Mouse (Mus musculus) hindbrain, postnatal 0 days (tissue): ENCODE measurements around the gene Kif1bp. TPM values are rescaled to one million over a fixed set of nuclear protein-coding genes. Genes with fewer than 3 reads are reported as not detected.

Source experiments
- ATAC-seq: fragments of 200-750 bp; cut with Nextera tagmentation; 2 replicates; pipeline ENCODE4 v1.8.0; 2017; ENCODE audit warnings: mild to moderate bottlenecking, moderate TSS enrichment, moderate library complexity
- DNase-seq: peaks from one replicate; pipeline ENCODE4 v3.0.0-alpha.2; 2015; ENCODE audit warnings: low spot score
- H3K27ac ChIP-seq: fragments of 300-500 bp; sonication (generic); 2 replicates; pipeline ENCODE4 v1.5.1; 2014; ENCODE audit warnings: mild to moderate bottlenecking
- H3K27me3 ChIP-seq: fragments of 300-500 bp; sonication (generic); 2 replicates; pipeline ENCODE4 v1.6.1; 2014; ENCODE audit warnings: low read length, mixed read lengths; ENCODE audit not compliant: insufficient read depth
- H3K36me3 ChIP-seq: fragments of 300-500 bp; sonication (generic); 2 replicates; pipeline ENCODE4 v1.6.1; 2014; ENCODE audit warnings: low read length, mixed read lengths; ENCODE audit not compliant: insufficient read depth
- H3K4me1 ChIP-seq: fragments of 300-500 bp; sonication (generic); 2 replicates; pipeline ENCODE4 v1.6.1; 2014; ENCODE audit warnings: antibody characterized with exemption, low read length, mixed read lengths; ENCODE audit not compliant: insufficient read depth
- H3K4me2 ChIP-seq: fragments of 300-500 bp; sonication (generic); 2 replicates; pipeline ENCODE4 v1.6.1; 2014; ENCODE audit warnings: low read depth, mild to moderate bottlenecking, low read length, moderate library complexity, mixed read lengths
- H3K4me3 ChIP-seq: fragments of 300-500 bp; sonication (generic); 2 replicates; pipeline ENCODE4 v1.5.1; 2014; ENCODE audit warnings: low read length
- H3K9ac ChIP-seq: fragments of 300-500 bp; sonication (generic); replicated peaks from 2 replicates; pipeline ENCODE4 v1.6.1; 2014; ENCODE audit warnings: mild to moderate bottlenecking, low read length, moderate library complexity, mixed read lengths
- H3K9me3 ChIP-seq: fragments of 300-500 bp; sonication (generic); 2 replicates; pipeline ENCODE4 v1.6.1; 2016; ENCODE audit warnings: low read length, mixed read lengths
- CTCF ChIP-seq: IDR thresholded peaks from 2 replicates; pipeline ENCODE4 v1.5.1; 2016; ENCODE audit warnings: antibody characterized with exemption, control low read depth, low read depth
- WGBS: fragments of 180-500 bp; shearing (Covaris S2); extraction: QIAGEN DNeasy Blood & Tissue Kit; methylation state at CpG from one replicate; pipeline ENCODE4 v1.1.7; 2014; 5-methylcytosine and 5-hydroxymethylcytosine counted together
- polyA plus RNA-seq: library from polyadenylated mRNA; unstranded; fragments of >200 nt; fragmentation: Nextera tagmentation; extraction: Ambion mirVana; gene quantifications from 2 replicates; pipeline ENCODE4 v1.2.1, GENCODE M21; 2015
- total RNA-seq: library from RNA; depleted of rRNA; stranded (reverse); fragments of >200 nt; gene quantifications from 2 replicates; pipeline ENCODE4 v1.2.3, GENCODE M21; 2014

The Kif1bp gene
- total and polyA plus RNA-seq, 2 experiments from 2014 or later, result 69.6 to 78.2 TPM

DNA sequence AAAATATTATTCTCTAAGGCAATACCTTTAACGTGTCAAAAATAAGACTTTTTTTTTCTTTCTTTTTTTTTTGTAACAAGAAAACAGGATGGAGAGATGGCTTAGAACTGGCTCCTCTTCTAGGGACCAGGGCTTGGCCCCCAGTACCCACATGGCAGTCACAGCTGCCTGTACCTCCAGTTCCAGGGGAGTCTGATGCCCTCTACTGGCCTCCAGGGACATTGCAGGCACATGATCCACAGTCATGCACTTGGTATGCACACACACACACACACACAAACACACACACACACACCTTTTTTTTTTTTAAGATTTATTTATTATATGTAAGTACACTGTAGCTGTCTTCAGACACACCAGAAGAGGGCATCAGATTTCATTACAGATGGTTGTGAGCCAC, 20.5 kb downstream of the Kif1bp start:
- Histone ChIP-seq H3K4me3 (no peak overlapping the region), H3K9ac (no peak overlapping the region), H3K36me3 (peaks cover 40% of the 10 kb centered on the region), H3K9me3 (no peaks in the 10 kb centered on the region), H3K4me2 (no peak overlapping the region), H3K27me3 (no peaks in the 10 kb centered on the region), H3K4me1 (no peaks in the 10 kb centered on the region), H3K27ac (no peak overlapping the region)
- TF ChIP-seq CTCF, result peak; percentile 55
- no peak for ATAC-seq
- DNase-seq, result peak; percentile 20
- 90% methylated on average over 1 of the region's 1 CpGs for WGBS

GRCm38 (mm10) chr10:62556558-62556901, 21.7 kb downstream of the Kif1bp start:
- 90% methylated on average over 6 of the region's 6 CpGs for WGBS
- peaks cover 30% of the 10 kb centered on the region for H3K36me3 ChIP-seq
- no peak overlapping the region for H3K9ac ChIP-seq
- H3K4me2 ChIP-seq, result no peak overlapping the region
- no peaks in the 10 kb centered on the region for H3K4me1 ChIP-seq
- ATAC-seq (no peak), DNase-seq (no peak)
- H3K4me3 ChIP-seq, result no peak overlapping the region
- TF ChIP-seq CTCF, result no peak
- H3K27me3 ChIP-seq, result no peaks in the 10 kb centered on the region
- no peak overlapping the region for H3K27ac ChIP-seq
- H3K9me3 ChIP-seq, result no peaks in the 10 kb centered on the region

DNA sequence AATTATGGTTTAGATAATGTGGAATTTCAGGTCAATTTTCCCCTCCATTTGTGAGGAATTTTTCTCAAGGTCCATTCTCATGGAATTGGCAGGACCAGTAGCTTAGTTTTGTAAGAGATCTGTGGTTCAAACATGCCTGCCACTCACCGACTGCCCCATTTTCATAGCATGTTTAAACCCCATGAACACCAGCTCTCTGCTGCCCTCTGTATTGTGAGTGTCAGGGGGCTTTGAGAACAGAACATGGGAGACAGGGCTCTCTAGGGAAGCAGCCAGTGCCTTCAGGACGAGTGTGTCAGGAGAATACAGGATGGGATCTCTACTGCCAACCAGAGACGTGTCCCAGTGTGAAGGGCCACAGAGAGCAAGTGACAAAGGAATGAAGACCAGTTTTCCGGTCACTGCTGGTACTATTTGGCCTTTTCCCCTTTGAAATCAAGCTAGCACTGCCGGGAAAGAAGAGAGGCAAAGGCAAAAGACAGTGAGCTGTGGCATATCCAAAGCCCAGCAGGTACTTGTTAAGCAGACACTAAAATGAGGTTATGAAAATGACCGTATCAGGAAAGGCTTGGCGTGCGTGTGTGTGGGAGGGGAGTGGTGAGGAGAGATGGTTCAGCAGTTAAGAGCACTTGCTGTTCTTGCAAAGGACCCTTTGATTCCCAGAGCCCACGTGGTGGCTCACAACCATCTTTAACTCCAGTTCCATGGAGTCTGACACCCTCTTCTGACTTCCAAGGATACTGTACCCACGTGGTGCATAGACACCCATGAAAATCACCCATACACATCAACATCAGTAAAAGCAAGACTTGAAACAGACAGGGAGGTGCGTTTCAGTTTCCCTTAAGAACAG, 22.3 kb downstream of the Kif1bp start:
- Histone ChIP-seq H3K27me3 (no peaks in the 10 kb centered on the region), H3K36me3 (peaks cover 26% of the 10 kb centered on the region), H3K4me2 (no peak overlapping the region), H3K9ac (no peak overlapping the region), H3K27ac (no peak overlapping the region), H3K4me1 (no peaks in the 10 kb centered on the region), H3K4me3 (no peak overlapping the region), H3K9me3 (no peaks in the 10 kb centered on the region)
- ATAC-seq, result no peak
- TF ChIP-seq CTCF, result 0 out of 2 replicates have a peak, but pooled peaks have one; percentile 7
- no peak for DNase-seq
- WGBS, result 76% methylated on average over 11 of the region's 11 CpGs

DNA sequence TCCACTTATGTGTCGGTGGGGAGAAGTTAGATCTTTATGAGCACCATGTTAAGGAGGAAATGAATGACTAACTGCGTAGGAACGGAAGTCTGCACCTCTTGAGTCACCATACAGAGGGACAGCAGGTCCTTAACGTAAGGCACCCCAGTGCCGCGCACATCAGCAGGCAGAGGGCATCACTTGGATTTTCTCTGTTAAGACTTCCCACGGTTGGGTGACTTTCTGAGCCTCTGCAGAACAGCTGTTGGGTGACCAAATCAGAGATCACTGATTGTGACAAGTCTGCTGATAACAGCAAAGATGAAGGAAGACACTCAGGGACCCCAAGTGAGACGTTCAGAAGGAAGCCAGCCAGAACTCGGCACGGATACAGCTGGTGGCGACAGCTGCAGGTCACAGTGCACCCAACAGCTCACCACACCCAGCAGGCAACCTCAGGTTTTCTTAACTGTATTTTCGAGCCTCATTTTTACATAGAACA, 24.6 kb downstream of the Kif1bp start:
- ATAC-seq (no peak), DNase-seq (no peak)
- H3K27ac ChIP-seq, result no peak overlapping the region
- no peak overlapping the region for H3K9ac ChIP-seq
- no peak overlapping the region for H3K4me3 ChIP-seq
- no peak overlapping the region for H3K4me2 ChIP-seq
- TF ChIP-seq CTCF, result no peak
- no peaks in the 10 kb centered on the region for H3K4me1 ChIP-seq
- no peaks in the 10 kb centered on the region for H3K27me3 ChIP-seq
- WGBS, result 77% methylated on average over 12 of the region's 12 CpGs
- peaks cover 9% of the 10 kb centered on the region; the same call in 1 of the 2 replicates for H3K36me3 ChIP-seq
- no peaks in the 10 kb centered on the region for H3K9me3 ChIP-seq

DNA sequence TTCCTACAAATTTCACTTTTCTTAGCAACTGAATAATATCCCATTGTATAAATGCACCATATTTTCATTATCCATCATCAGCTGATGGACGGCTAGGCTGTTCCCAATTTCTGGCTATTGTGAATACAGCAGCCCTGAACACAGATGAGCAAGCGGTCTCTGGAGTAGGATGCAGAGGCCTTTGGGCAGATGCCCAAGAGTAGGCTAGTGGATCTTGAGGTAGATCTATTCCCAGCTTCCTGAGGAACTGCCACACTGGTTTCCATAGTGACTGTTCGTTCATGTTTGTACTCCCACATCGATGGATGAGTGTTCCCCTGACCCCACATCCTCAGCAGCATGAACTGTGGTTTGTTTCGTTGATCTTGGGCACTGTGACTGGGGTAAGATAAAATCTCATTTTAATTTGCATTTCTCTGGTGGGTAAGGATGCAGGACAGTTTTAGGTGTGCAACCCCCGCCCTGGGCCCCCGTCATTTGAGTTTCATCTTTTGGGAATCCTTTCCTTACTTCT, 27.4 kb downstream of the Kif1bp start:
- ATAC-seq (no peak), DNase-seq (no peak)
- H3K4me1 ChIP-seq, result no peaks in the 10 kb centered on the region
- 72% methylated on average over 7 of the region's 7 CpGs for WGBS
- no peaks in the 10 kb centered on the region for H3K27me3 ChIP-seq
- H3K36me3 ChIP-seq, result no peaks in the 10 kb centered on the region
- no peaks in the 10 kb centered on the region for H3K9me3 ChIP-seq
- H3K4me2 ChIP-seq, result no peak overlapping the region
- H3K4me3 ChIP-seq, result no peak overlapping the region
- no peak for TF ChIP-seq CTCF
- no peak overlapping the region for H3K27ac ChIP-seq
- H3K9ac ChIP-seq, result no peak overlapping the region

DNA sequence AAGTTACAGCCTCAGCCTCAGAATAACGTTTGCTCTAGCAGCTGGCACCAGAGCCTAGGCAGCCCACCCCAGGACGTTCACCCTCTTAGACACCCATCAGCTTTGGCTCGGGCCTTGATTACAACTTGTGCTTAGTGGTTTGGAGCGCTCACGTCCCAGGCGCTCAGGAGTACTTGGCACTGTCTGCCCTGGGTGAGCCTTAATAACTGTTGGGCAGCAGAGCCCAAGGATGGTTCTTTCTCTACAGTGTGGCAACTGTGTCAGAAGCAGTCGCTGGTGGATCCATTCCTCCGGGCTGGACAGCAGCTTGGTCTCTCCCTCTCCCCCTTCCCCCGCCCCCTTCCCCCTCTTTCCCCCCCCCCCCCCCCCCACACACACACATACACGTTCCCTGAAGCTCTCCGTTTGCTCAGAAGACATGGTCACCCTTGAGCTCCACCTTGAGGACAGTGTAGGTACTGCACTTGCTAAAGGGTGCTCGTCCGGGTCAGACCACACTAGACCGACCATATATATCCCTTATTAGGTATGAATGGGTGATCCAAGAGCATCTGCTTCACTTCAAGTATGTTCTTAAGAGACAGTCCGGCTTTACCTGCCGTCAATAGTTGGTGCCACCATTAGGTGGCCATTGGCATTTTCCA, 28.6 kb downstream of the Kif1bp start:
- 32% methylated on average over 15 of the region's 16 CpGs for WGBS
- no peak overlapping the region for H3K4me2 ChIP-seq
- H3K36me3 ChIP-seq, result no peaks in the 10 kb centered on the region
- H3K9me3 ChIP-seq, result no peaks in the 10 kb centered on the region
- H3K4me3 ChIP-seq, result no peak overlapping the region
- H3K9ac ChIP-seq, result no peak overlapping the region
- DNase-seq, result peak; percentile 64
- no peak overlapping the region for H3K27ac ChIP-seq
- peak; percentile 82 for TF ChIP-seq CTCF
- no peaks in the 10 kb centered on the region for H3K27me3 ChIP-seq
- ATAC-seq, result peak; percentile 55
- no peaks in the 10 kb centered on the region for H3K4me1 ChIP-seq
